Mouse (Mus musculus) adrenal gland, postnatal 25 days (tissue): ENCODE results near the gene Prkch. TPM values are rescaled to one million over a fixed set of nuclear protein-coding genes. Genes with fewer than 3 reads are reported as not detected.

ENCODE experiments used
- DNase-seq: peaks from one replicate; pipeline ENCODE4 v3.0.0; 2021; ENCODE audit warnings: mixed read lengths
- total RNA-seq: library from RNA; stranded (reverse); gene quantifications from 2 replicates; pipeline ENCODE4 v1.2.3, GENCODE M21; 2021

The Prkch gene
- total RNA-seq, 1 experiment from 2014 or later = 15.2 TPM

DNA sequence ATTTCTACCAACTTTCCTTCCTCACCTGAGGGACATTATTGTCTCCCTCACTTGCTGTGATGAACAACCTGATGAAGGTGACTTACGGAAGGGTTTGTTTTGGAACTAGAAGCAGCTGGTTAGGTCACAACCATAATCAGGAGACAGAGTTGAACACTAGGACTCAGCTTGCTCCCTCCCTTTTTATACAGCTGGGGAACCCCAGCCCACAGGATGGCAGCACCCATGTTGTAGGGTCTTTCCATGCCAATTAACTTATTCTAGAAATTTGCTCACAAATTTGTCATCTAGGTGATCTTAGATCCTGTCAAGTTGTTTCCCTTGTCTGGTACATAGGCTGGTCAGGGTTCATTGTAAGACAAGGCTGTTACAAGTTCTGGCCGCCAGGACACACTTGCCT lies 130.7 kb downstream of the Prkch start:
- DNase-seq = no peak

GRCm38 (mm10) chr12:73715954-73716731 lies 131.5 kb downstream of the Prkch start:
- DNase-seq = no peak

DNA sequence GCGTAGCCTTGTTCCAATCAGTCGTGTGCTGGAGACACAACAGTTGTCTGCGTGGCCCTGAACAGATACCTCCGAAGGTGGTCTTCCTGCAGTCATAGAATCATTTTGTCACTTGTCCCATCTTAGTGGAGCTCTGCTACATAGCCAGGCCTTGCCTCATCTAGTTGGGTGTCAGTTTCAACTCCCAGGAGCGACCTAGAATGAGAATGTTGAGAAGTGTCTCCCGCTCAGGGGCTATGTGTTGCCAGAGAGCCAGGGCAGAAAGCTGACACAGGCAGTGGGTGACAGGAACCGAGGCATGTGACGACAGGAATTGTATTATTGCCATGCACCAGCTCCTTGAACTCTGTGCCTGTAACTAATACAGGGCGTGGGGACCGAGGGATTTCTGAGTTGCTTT lies 133.4 kb downstream of the Prkch start:
- DNase-seq = no peak

GRCm38 (mm10) chr12:73719816-73720215 lies 135.2 kb downstream of the Prkch start:
- no peak for DNase-seq

DNA sequence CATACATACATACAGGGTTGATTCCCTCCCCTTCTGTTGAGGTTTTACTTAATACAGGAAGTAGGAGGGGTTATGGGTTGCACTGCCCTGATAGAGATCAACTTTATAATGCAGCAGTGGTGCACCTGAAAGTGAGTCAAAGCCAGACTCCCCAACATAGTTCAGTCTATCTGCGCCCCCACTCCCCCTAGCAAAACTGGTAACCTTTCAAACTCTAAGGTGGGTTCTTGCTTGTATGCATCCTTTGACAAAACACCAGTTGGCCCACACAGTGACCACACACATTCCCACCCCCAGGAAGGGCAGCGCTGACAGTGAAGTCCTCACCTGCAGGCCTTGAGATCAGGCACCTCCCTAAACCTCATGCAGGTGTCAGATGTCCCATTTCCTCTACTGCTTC lies 135.9 kb downstream of the Prkch start:
- DNase-seq = no peak

DNA sequence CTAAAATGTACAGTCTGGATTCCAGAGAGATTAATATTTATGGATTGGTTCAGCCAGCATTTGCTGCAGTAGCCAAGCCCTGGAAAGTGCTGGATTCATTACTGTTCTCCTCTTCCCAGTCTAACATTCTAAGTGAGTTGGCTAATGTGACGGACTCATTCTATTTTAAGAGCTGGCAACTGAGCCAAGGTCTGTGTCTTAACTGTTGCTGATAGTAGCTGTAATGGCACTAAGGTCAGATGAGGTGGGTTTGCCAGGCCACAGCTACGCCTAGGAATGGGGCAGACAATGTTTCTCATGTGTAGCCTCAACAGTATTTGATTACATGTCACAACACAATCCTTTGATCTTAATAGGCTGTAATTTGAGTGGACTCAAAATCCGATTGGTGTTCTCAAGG lies 137.5 kb downstream of the Prkch start:
- no peak for DNase-seq

GRCm38 (mm10) chr12:73723067-73723466 lies 138.5 kb downstream of the Prkch start:
- DNase-seq = no peak

- DNase-seq = no peak
Observed at GRCm38 (mm10) chr12:73723887-73724286, 139.3 kb downstream of the Prkch start.

- DNase-seq = no peak
Observed at GRCm38 (mm10) chr12:73725825-73726604, 141.4 kb downstream of the Prkch start.

DNA sequence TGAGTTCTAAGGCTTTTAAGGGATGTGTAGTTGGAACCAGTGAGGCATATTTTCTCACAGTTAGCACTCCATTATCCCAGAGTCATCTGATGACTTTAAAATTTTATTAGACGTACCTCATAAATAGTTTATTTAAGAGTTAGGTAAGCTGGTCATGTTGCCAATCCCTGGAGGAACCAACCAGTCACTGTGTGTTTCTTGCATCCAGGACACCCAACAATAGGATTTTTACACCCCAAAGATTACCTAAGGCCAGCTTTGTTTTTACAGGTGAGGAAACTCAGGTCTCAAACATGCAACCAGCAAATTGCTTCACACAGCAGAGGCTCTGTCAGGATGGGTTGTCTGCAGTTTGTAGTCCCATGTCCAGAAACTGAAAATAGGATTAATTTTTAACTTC lies 142.4 kb downstream of the Prkch start:
- DNase-seq = no peak

- no peak for DNase-seq
Observed at GRCm38 (mm10) chr12:73730603-73731002, 146.0 kb downstream of the Prkch start.

DNA sequence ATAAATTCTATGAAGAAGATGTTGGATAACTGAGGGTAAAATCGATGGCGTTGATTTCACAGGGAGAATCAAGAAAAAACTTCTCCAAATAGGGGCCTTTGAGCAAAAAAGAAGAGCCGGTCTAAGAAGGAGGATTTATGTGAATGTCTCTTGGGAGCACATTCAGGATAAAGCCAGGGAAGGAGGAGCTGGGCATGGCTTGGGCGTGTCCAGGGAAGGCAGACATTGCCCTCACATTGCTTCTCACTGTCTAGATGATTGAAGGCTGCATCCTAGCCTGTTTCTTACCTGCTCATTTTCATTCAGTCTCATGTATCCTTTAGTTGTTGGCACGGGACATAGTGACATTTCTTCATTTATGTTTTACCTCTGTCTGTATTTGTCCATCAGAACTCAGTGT lies 146.5 kb downstream of the Prkch start:
- no peak for DNase-seq

DNA sequence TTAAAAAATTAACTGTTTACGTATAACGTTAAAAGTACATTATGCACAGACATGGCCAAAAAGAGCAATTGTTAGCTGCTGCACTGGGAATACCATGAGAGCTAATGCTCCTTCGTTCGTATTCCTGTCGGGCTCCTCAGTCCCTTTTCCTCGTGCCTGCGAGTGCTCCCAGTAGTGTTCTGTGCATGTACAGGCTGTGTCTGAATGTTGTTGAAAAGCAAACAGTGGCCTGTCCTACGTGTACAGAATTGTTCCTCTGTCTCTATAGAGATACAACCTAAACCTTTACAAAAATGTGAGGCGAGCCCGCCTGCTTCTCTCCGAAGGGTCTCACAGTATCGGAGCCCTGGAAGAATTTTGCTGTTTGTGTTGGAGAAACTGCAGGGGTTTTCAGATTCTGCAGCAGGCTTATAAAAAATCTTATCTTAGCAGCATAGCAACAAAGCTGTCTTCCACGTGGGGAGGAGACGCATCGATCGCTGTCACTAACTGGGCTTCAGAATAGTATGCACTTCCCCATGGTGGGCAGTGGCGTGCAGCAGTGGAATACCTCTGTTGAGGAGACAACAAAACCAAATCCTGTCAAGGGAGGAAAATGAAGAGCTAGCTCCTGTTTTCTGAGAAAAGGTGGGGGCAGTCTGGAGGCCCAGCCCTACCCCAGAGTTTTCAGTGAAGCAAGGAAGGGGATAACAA lies 147.4 kb downstream of the Prkch start:
- DNase-seq = no peak

DNA sequence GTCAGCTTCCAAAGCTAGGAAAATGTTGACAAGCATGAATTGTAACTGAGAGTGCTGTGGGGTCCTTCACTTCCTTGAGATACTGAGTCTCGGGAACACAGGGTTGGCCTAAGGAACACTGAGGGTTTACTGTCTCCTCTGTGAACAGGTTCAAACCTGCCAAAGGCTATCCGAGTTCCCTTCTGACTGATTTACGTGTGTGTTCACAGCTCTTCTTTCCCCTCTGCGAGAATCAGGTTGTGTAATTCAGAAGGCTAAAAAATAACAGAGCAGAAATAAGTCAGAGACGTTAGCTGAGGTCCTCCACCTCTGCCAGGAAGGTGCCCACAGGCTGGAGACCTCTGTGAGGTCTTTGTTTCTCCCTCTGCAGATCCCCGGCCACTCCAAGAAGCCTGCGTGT lies 148.3 kb downstream of the Prkch start:
- DNase-seq = no peak

DNA sequence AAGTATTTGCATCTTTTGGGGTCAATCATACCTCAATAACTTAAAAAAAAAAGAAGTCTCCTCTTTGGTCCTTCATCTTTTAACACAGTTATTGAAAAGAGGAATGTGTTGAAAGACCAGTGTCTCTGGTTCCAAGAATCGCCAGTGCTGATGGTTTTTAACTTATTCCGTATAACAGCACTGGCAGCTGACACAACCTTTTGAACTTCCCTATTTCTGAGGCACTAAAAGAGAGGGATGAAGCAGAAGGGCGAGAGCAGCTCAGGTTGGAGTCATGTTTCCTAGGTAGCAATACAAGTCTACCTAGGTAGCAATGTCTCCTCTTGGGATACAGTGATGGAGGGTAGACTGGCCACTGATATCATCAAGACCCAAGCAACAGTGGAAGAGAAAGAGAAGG lies 152.3 kb downstream of the Prkch start:
- no peak for DNase-seq

DNA sequence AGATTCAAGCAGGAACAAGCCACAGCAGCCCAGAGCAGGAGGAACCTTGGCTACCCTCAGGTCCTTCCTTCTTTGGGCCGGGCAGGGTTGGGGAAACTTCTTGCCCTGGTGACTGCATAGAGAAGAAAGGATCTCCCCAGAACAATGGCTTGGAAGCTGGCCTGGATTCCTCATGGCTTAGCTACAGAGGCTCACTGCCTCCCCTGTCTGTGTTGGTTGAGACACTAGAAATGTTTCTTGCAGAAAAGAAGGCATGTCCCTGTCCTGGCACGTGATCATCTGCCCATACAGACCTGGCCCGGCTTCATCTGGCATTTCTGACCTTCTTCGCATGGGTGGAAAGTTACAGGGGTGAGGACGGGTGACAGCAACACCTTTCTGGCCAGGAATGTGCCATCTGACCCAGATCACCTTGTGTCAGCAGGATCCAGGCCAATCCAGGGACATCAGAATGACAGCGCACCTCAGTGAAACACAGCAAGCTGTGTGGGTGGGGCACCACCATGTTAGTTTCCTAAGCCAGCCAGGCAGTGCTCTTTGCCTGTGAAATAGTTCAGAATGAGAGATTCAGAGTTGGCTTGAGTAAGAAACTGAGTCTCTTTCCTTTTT lies 155.1 kb downstream of the Prkch start:
- DNase-seq = no peak

DNA sequence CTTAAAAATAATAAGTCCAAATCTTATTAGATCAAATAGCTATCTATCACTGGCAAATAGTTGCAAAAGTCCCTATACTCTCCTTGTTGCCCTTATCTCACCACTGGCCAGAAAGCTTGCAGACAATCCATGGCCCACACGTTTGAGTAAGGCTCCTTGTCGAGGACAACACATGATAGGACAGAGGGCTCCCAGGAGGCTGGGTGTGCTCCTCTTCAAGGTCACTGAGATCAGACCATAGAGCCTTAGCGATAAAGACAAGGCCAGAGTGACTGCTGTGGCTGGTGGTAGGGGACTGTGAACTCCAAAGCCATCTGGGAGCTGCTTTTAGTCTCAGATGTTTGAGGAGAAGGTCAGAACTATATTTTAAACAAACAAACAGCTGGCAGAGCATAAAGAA lies 158.0 kb downstream of the Prkch start:
- no peak for DNase-seq

DNA sequence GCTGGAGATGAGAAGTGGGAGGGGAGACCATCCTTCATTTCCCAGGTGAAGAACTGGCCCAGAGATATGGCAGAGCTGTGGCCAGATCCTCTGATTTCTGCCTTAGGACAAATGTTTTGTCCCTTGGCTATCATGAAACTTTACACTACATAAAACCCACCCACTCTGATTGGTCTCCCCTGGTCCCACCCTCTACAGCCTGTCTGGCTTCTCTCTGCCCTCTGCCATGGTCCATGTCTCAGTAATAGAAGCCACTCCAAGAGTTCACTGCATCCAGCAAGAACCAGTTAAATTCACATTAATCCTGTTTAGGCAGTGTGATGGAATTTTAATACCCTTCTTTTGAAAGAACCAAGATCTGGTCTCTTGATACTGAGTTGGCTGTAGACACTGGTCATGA lies 158.5 kb downstream of the Prkch start:
- DNase-seq = no peak

- no peak for DNase-seq
Observed at GRCm38 (mm10) chr12:73746072-73746471, 161.5 kb downstream of the Prkch start.

DNA sequence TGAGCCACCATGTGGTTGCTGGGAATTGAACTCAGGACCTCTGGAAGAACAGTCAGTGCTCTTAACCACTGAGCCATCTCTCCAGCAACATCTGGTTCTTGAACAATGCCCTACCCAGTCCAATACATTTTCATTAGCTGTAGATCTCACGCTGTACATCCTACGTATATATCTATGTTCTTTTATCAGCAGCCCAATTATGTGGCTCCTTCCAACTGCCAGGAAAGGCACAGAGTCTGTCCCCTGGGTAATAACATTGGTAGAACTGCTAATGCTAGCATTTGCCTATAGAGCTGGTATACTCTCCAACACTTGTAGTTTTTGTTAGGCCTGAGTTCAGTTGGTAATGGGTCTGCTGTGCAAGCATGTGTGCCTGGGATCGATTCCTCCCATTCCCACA lies 163.8 kb downstream of the Prkch start:
- DNase-seq = no peak

DNA sequence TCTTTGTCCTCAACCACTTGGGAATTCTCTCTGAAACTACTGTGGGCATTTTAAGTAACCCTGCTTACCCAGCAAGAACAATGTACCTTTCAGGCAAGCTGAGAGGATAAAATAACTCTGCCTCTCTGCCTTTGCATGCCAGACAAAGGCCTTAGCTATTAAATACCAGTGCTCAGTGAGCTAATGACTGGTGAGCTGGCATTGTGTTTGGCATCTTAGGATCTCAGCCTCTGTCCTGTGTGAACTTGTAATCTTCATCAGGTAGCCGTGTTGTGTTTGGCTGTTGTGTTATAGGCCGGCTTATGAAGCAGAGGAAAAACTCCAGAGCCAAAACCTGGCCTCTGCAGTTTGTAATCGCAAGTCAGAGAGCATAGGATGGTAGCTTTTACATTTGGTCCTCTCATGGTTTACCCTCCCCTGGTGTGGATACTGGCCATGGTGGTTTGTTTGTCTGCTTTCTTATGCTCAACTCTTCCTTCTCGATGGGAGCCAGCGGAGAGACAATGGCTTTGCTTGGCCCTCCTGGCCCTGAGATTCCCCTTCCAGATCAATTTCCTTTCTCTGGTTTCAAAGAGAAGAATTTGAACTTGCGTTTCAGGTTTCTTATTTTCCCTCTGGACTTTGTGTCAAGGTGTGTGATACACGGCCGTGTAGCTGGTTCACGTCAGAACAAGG lies 170.0 kb downstream of the Prkch start:
- DNase-seq = no peak

DNA sequence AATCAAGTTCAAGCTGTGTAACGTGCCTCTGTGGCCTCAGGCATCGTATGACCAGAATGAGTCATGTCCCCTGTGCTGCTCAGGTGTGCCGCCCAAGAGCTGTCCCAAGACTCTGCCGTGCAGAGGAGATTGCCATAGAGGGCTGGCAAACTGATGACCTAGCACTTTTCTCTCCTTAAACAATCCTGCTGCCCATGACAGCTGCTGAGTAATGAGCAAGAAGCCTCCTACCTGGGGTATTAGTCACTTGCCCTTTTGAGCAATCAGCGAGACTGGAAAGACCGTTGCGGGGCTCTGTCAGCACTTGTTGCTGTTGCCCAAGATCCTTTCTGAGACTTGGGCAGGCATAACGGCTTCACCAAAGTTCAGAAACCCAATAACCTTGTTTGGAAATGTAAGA lies 171.1 kb downstream of the Prkch start:
- no peak for DNase-seq
